Mouse (Mus musculus) C2C12 (cell line): Measurements from ENCODE around the gene Hoxc6. TPM values are rescaled to one million over a fixed set of nuclear protein-coding genes. Genes with fewer than 3 reads are reported as not detected.

Experiments
- H3K27me3 ChIP-seq: one replicate; pipeline ENCODE4 v1.6.1; 2011; ENCODE audit not compliant: control insufficient read depth, insufficient read depth, insufficient read length
- H3K36me3 ChIP-seq: one replicate; pipeline ENCODE4 v1.6.1; 2011; ENCODE audit not compliant: control insufficient read depth, insufficient read depth
- H3K4me3 ChIP-seq: one replicate; pipeline ENCODE4 v1.5.1; 2011; ENCODE audit warnings: mild to moderate bottlenecking, control low read depth; ENCODE audit not compliant: poor library complexity, insufficient read depth, severe bottlenecking
- H3K79me2 ChIP-seq: one replicate; pipeline ENCODE4 v1.6.1; 2011; ENCODE audit not compliant: control insufficient read depth, insufficient read depth
- H3K79me3 ChIP-seq: one replicate; pipeline ENCODE4 v1.6.1; 2011; ENCODE audit warnings: low read depth, control low read depth
- H3ac ChIP-seq: one replicate; pipeline ENCODE3; 2011; ENCODE audit warnings: low read depth; ENCODE audit not compliant: control insufficient read depth, insufficient read length
- CEBPB ChIP-seq: IDR thresholded peaks from one replicate; pipeline ENCODE4 v1.6.1; 2011; ENCODE audit warnings: low read depth, mild to moderate bottlenecking, control low read depth, moderate library complexity
- CTCF ChIP-seq: IDR thresholded peaks from one replicate; pipeline ENCODE4 v1.5.1; 2011; ENCODE audit not compliant: control insufficient read depth, insufficient read depth, insufficient read length
- FOSL1 ChIP-seq: IDR thresholded peaks from one replicate; pipeline ENCODE4 v1.8.0; 2011; ENCODE audit warnings: mild to moderate bottlenecking, low read length; ENCODE audit not compliant: poor library complexity, insufficient read depth, severe bottlenecking
- MAX ChIP-seq: IDR thresholded peaks from one replicate; pipeline ENCODE4 v1.6.1; 2011; ENCODE audit warnings: mild to moderate bottlenecking, control low read depth
- MYOD1 ChIP-seq: IDR thresholded peaks from one replicate; pipeline ENCODE4 v1.6.1; 2011; ENCODE audit warnings: low read depth; ENCODE audit not compliant: control insufficient read depth, insufficient read length
- MYOG ChIP-seq: IDR thresholded peaks from one replicate; pipeline ENCODE4 v1.6.1; 2011; ENCODE audit not compliant: control insufficient read depth, insufficient read length; ENCODE audit errors: extremely low read depth
- USF1 ChIP-seq: IDR thresholded peaks from one replicate; pipeline ENCODE4 v1.6.1; 2011; ENCODE audit warnings: low read depth, mild to moderate bottlenecking, control low read depth, moderate library complexity
- polyA plus RNA-seq: library from polyadenylated mRNA; unstranded; fragments of >200 nt; fragmentation: generic; extraction: Trizol; gene quantifications from one replicate; pipeline ENCODE4 v1.2.1, GENCODE M21; 2012; ENCODE audit warnings: missing spikeins

Gene Hoxc6
- polyA plus RNA-seq, 1 experiment: 10.6 TPM

GRCm38 (mm10) chr15:102988078-102988477, 10.0 kb upstream of the Hoxc6 start:
- H3K4me3 ChIP-seq: no peak overlapping the region
- H3K79me2 ChIP-seq: peaks cover 62% of the 10 kb centered on the region
- H3ac ChIP-seq: no peak overlapping the region
- peaks cover 27% of the 10 kb centered on the region for H3K36me3 ChIP-seq
- TF ChIP-seq USF1: no peak
- no peak for TF ChIP-seq FOSL1
- no peaks in the 10 kb centered on the region for H3K27me3 ChIP-seq
- peaks cover 11% of the 10 kb centered on the region for H3K79me3 ChIP-seq

DNA sequence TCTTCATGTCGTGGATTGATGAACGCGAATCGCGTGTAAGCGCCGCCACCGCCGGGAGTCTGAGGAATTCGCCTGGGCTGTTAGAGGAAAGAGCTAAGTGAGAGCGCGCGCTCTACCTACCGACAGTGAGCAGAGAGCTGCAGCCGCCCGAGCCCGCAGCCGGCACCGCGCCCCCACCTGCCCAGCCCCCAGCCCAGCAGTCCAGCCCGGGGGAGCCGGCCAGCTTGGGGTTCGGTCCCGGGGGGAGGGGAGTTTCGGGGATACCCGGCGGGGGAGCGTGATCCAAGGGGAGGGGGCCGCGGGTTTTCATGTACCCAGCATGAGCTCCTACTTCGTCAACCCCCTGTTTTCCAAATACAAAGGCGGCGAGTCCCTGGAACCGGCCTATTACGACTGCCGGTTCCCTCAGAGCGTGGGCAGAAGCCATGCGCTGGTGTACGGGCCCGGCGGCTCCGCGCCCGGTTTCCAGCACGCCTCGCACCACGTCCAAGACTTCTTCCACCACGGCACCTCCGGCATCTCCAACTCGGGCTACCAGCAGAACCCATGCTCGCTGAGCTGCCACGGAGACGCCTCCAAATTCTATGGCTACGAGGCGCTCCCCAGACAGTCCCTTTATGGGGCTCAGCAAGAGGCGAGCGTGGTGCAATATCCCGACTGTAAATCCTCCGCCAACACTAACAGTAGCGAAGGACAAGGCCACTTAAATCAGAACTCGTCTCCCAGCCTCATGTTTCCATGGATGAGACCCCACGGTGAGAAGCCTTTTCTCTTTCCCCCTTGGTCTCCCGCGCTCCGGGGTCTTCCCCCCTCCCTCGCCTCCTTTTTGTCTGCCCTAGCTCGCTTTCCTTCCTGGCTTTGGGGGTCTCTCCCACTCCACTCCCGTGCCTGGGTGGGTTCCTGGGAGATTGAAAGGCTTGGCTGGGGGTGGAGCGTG, 7.3 kb upstream of the Hoxc6 start, which contains the start of gene Hoxc8:
Gene Hoxc8, plus strand, starts transcription at position 147 of the 937 bp plus-strand sequence.
- H3K79me2 ChIP-seq: peaks cover 50% of the 10 kb centered on the region
- no peaks in the 10 kb centered on the region for H3K27me3 ChIP-seq
- TF ChIP-seq CTCF (no peak), FOSL1 (no peak), MAX (no peak), USF1 (no peak)
- H3K4me3 ChIP-seq: no peak within 1 kb of the TSS
- H3K79me3 ChIP-seq: peaks cover 7% of the 10 kb centered on the region
- no peak within 1 kb of the TSS for H3ac ChIP-seq
- H3K36me3 ChIP-seq: peaks cover 8% of the 10 kb centered on the region

DNA sequence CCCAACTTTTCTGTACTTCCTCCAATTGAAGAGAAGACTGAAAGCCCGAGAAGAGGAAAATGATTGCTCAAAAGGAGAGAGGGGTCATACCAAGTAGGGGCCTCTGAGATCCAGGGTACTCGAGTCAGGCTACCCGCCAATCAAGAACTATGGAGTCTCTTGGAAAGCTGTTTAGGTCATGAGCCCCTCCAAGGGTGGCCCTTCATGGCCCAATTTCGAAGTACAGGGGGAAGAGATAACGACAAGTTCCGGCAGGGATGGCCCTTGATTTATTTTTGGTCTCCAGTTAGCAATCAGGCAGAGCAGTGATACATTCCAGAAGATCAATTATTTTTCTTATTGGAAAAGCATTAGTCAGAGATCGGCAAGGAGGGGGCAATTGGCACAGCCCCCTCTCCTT, 6.3 kb upstream of the Hoxc6 start:
- peaks cover 7% of the 10 kb centered on the region for H3K36me3 ChIP-seq
- TF ChIP-seq FOSL1 (no peak), CEBPB (no peak), USF1 (no peak), CTCF (no peak), MYOG (no peak), MYOD1 (no peak), MAX (no peak)
- no peak overlapping the region for H3ac ChIP-seq
- no peak overlapping the region for H3K4me3 ChIP-seq
- H3K79me2 ChIP-seq: peaks cover 56% of the 10 kb centered on the region
- H3K27me3 ChIP-seq: no peaks in the 10 kb centered on the region
- peaks cover 7% of the 10 kb centered on the region for H3K79me3 ChIP-seq

DNA sequence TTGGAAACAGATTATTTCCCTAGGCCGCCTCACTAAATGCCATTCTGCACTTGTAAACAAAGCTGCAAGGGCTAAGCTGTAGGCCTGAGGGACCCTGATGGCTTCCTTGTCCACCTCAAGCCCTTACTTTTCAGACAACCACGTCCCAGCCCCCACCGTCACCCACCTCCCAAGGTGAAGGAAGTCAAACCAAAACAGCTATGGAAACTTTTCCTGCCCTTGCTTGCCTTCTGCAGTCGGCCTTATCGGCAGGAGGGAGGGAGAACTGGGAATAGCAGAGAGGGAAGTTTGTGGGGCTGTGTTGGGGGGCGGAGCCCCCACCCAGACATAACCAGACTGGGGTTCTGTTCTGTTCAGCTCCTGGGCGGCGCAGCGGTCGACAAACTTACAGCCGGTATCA, 5.9 kb upstream of the Hoxc6 start:
- H3K36me3 ChIP-seq: peaks cover 7% of the 10 kb centered on the region
- peaks cover 59% of the 10 kb centered on the region for H3K79me2 ChIP-seq
- peaks cover 7% of the 10 kb centered on the region for H3K79me3 ChIP-seq
- H3ac ChIP-seq: no peak overlapping the region
- no peak for TF ChIP-seq FOSL1
- no peaks in the 10 kb centered on the region for H3K27me3 ChIP-seq
- no peak overlapping the region for H3K4me3 ChIP-seq

DNA sequence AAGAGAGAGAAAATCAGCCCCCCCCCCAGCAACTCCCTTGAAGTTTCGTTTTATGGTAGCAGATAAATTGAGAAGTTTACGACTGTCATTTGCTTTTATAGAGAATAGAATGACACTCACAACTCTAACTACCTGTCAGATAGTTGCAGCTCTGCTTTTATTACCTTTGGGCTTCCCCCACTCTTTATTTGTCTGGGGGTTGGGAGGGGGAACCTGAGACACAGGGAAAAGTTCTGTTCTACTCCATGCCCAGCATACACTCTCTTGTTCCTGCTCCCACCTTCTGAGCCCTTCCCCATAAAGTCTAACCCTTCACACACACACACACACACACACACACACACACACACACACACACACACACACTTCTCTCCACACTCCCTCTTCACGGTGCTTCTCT, 5.2 kb upstream of the Hoxc6 start:
- Histone ChIP-seq H3K27me3 (no peaks in the 10 kb centered on the region), H3K79me3 (peaks cover 7% of the 10 kb centered on the region), H3ac (no peak overlapping the region), H3K4me3 (no peak overlapping the region), H3K79me2 (peaks cover 58% of the 10 kb centered on the region), H3K36me3 (peaks cover 4% of the 10 kb centered on the region)
- TF ChIP-seq MYOG (no peak), MAX (no peak), FOSL1 (no peak), CEBPB (no peak), USF1 (no peak), CTCF (no peak), MYOD1 (no peak)

DNA sequence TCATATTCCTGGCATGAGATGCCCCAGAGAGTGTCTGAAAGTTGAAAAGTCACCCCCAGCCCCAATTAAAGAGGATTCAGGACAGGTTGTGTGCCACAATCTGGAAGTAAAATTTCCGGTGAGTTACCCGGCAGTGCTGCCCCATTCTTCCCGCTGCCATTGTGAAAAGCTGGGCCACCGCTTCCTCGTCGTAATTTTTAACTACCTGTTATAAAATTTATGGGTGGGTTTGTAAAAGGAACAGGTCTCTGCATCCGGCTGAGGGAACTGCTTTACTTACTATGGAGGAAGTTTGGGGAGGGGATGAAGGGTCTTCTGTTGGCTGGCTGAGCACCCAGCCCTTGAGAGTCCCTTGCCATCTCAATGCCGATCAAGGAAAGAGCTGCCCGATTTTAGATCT, 1.5 kb upstream of the Hoxc6 start:
- TF ChIP-seq MAX: no peak
- H3K79me3 ChIP-seq: peaks cover 15% of the 10 kb centered on the region
- no peak overlapping the region for H3K4me3 ChIP-seq
- no peak overlapping the region for H3ac ChIP-seq
- no peaks in the 10 kb centered on the region for H3K27me3 ChIP-seq
- H3K79me2 ChIP-seq: peaks cover 64% of the 10 kb centered on the region
- no peaks in the 10 kb centered on the region for H3K36me3 ChIP-seq
